26 mouse cellular contexts compared by ENCODE assay signal in genomic region chr3:156590612-156591011, GRCm38 (mm10). TPM values are rescaled to one million over a fixed set of nuclear protein-coding genes. Genes with fewer than 3 reads are reported as not detected.
A peak's percentile ranks its signal among the peaks of the same experiment; 100 is the strongest.
DNase-seq lines count a peak whose midpoint lies in the region; ATAC-seq and TF ChIP-seq lines count a peak whose summit lies in the region.
"Had no signal": no experiment of that assay in that cellular context is flagged by ENCODE, and none has a peak within 500 bp of the region (broad histone marks: within the 10 kb centered on the region; RNA-seq: fewer than 3 reads in every experiment).

No protein-coding gene starts in this region.

- no peaks in the 10 kb centered on the region for H3K36me3 ChIP-seq in forebrain, embryonic 13.5 days (ENCODE audit: poor library complexity, severe bottlenecking)
- H3K36me3 ChIP-seq in forebrain, embryonic 10.5 days (replicated peaks): no peaks in the 10 kb centered on the region
- no peaks in the 10 kb centered on the region for H3K36me3 ChIP-seq in forebrain, embryonic 15.5 days
- H3K36me3 ChIP-seq in forebrain, embryonic 12.5 days (replicated peaks): no peaks in the 10 kb centered on the region
- H3K36me3 ChIP-seq in forebrain, postnatal 0 days (ENCODE audit: insufficient read depth): no peaks in the 10 kb centered on the region
- H3K36me3 ChIP-seq: embryonic facial prominence, embryonic 13.5 days; embryonic facial prominence, embryonic 15.5 days; G1E had no signal

- H3K27ac ChIP-seq in forebrain, embryonic 13.5 days: no peak overlapping the region
- no peak overlapping the region for H3K27ac ChIP-seq in forebrain, embryonic 10.5 days
- H3K27ac ChIP-seq in forebrain, embryonic 15.5 days (replicated peaks): no peak overlapping the region
- no peak overlapping the region for H3K27ac ChIP-seq in forebrain, embryonic 12.5 days
- H3K27ac ChIP-seq in forebrain, postnatal 0 days (ENCODE audit: low read depth, low read length): no peak overlapping the region
- H3K27ac ChIP-seq: embryonic facial prominence, embryonic 13.5 days; embryonic facial prominence, embryonic 15.5 days had no signal

- no peaks in the 10 kb centered on the region for H3K27me3 ChIP-seq in forebrain, embryonic 13.5 days
- H3K27me3 ChIP-seq in forebrain, embryonic 10.5 days (ENCODE audit: poor library complexity, severe bottlenecking): no peaks in the 10 kb centered on the region
- no peaks in the 10 kb centered on the region for H3K27me3 ChIP-seq in forebrain, embryonic 15.5 days
- H3K27me3 ChIP-seq in forebrain, embryonic 12.5 days: no peaks in the 10 kb centered on the region
- no peaks in the 10 kb centered on the region for H3K27me3 ChIP-seq in forebrain, postnatal 0 days (ENCODE audit: insufficient read depth, low read length)
- H3K27me3 ChIP-seq: CH12.LX; embryonic facial prominence, embryonic 13.5 days; embryonic facial prominence, embryonic 15.5 days; Patski had no signal

- H3K9me3 ChIP-seq in forebrain, embryonic 13.5 days (replicated peaks): no peaks in the 10 kb centered on the region
- H3K9me3 ChIP-seq in forebrain, embryonic 10.5 days: no peaks in the 10 kb centered on the region
- no peaks in the 10 kb centered on the region for H3K9me3 ChIP-seq in forebrain, embryonic 15.5 days
- H3K9me3 ChIP-seq in forebrain, embryonic 12.5 days: no peaks in the 10 kb centered on the region
- no peaks in the 10 kb centered on the region for H3K9me3 ChIP-seq in forebrain, postnatal 0 days (ENCODE audit: low read length)
- H3K9me3 ChIP-seq: embryonic facial prominence, embryonic 13.5 days; embryonic facial prominence, embryonic 15.5 days had no signal

- no peak overlapping the region for H3K4me2 ChIP-seq in forebrain, embryonic 13.5 days
- H3K4me2 ChIP-seq in forebrain, embryonic 15.5 days (replicated peaks): no peak overlapping the region
- H3K4me2 ChIP-seq in forebrain, embryonic 12.5 days: no peak overlapping the region
- H3K4me2 ChIP-seq in forebrain, postnatal 0 days (ENCODE audit: low read depth): no peak overlapping the region
- H3K4me2 ChIP-seq: embryonic facial prominence, embryonic 13.5 days; embryonic facial prominence, embryonic 15.5 days had no signal

- no peak overlapping the region for H3K9ac ChIP-seq in forebrain, embryonic 13.5 days
- no peak overlapping the region for H3K9ac ChIP-seq in forebrain, embryonic 15.5 days (replicated peaks)
- H3K9ac ChIP-seq in forebrain, embryonic 12.5 days: no peak overlapping the region
- H3K9ac ChIP-seq in forebrain, postnatal 0 days: no peak overlapping the region
- H3K9ac ChIP-seq: embryonic facial prominence, embryonic 13.5 days; embryonic facial prominence, embryonic 15.5 days had no signal

- no peak overlapping the region for H3K4me3 ChIP-seq in forebrain, embryonic 13.5 days
- no peak overlapping the region for H3K4me3 ChIP-seq in forebrain, embryonic 10.5 days
- H3K4me3 ChIP-seq in forebrain, embryonic 15.5 days: no peak overlapping the region
- H3K4me3 ChIP-seq in forebrain, embryonic 12.5 days (replicated peaks): no peak overlapping the region
- H3K4me3 ChIP-seq in forebrain, postnatal 0 days (ENCODE audit: low read depth, low read length): no peak overlapping the region
- H3K4me3 ChIP-seq: embryonic facial prominence, embryonic 13.5 days; embryonic facial prominence, embryonic 15.5 days; erythroblast, embryonic 14.5 days had no signal

- TF ChIP-seq CTCF in forebrain, postnatal 0 days (IDR thresholded peaks at IDR 0.05; ENCODE audit: low read depth): no peak

- peaks cover 6% of the 10 kb centered on the region for H3K4me1 ChIP-seq in forebrain, embryonic 13.5 days
- H3K4me1 ChIP-seq in forebrain, embryonic 10.5 days: no peaks in the 10 kb centered on the region; the same call in 1 of the 2 replicates
- peaks cover 7% of the 10 kb centered on the region for H3K4me1 ChIP-seq in forebrain, embryonic 15.5 days
- no peaks in the 10 kb centered on the region for H3K4me1 ChIP-seq in forebrain, embryonic 12.5 days
- H3K4me1 ChIP-seq in forebrain, postnatal 0 days (ENCODE audit: insufficient read depth): no peaks in the 10 kb centered on the region
- H3K4me1 ChIP-seq: embryonic facial prominence, embryonic 13.5 days; embryonic facial prominence, embryonic 15.5 days had no signal

- WGBS in forebrain, embryonic 13.5 days: 72% methylated on average over 4 of the region's 4 CpGs
- 96% methylated on average over 4 of the region's 4 CpGs for WGBS in forebrain, embryonic 10.5 days
- whole genome bisulfite sequencing in forebrain, embryonic 15.5 days: 50% methylated on average over 4 of the region's 4 CpGs
- 82% methylated on average over 4 of the region's 4 CpGs for WGBS in forebrain, embryonic 12.5 days
- WGBS in forebrain, postnatal 0 days: 61% methylated on average over 4 of the region's 4 CpGs

- ATAC-seq in forebrain, embryonic 13.5 days: peak; percentile 87
- ATAC-seq in forebrain, embryonic 15.5 days (replicated peaks): peak; percentile 91
- ATAC-seq in forebrain, embryonic 12.5 days (ENCODE audit: low FRiP score): no peak
- peak; percentile 80 for ATAC-seq in forebrain, postnatal 0 days
- no peak for ATAC-seq in megakaryocyte-erythroid progenitor cell, adult 5-6 weeks (replicated peaks; ENCODE audit: low FRiP score, low TSS enrichment, poor library complexity, severe bottlenecking)
- ATAC-seq: activated CD4-positive, CD25-positive, alpha-beta regulatory T cell, adult 4 months; CD4-positive, CD25-positive, alpha-beta regulatory T cell, adult 4 months; Patski had no signal

- no peak for DNase-seq in forebrain, embryonic 10.5 days (ENCODE audit: extremely low spot score, low spot score)
- peak; percentile 29 for DNase-seq in forebrain, postnatal 0 days
- DNase-seq: adrenal gland, adult 8-10 months; adrenal gland, postnatal 14 days; adrenal gland, postnatal 36 days; B cell, adult 2 months; cerebellum, adult 11 months; cerebellum, adult 18-20 months; cerebellum, adult 8-10 months; cerebellum, adult 9-11 months; cerebellum, postnatal 14 days; cerebellum, postnatal 36 days; embryo, embryonic 11 days had no signal

RNA-seq across cellular contexts. Expression of gene Negr1, which starts 29.0 kb away (rescaled TPM):
- 22.5 and 26.6 TPM in 2 replicates for polyA plus RNA-seq in forebrain, embryonic 13.5 days (2015; fragmentation: Nextera tagmentation; extraction: Ambion mirVana)
- polyA plus RNA-seq in forebrain, embryonic 10.5 days (2016; fragmentation: Nextera tagmentation; extraction: Ambion mirVana): 1.5 and 2.1 TPM in 2 replicates
- 39.3 and 40.4 TPM in 2 replicates for polyA plus RNA-seq in forebrain, embryonic 15.5 days (2015; fragmentation: Nextera tagmentation; extraction: Ambion mirVana)
- polyA plus RNA-seq in forebrain, embryonic 12.5 days (2016; fragmentation: Nextera tagmentation; extraction: Ambion mirVana): 13.8 and 16.2 TPM in 2 replicates
- total RNA-seq in forebrain, postnatal 0 days (2014; rRNA removed): 145 and 205 TPM in 2 replicates
- 43.9 and 65.0 TPM in 2 replicates for polyA plus RNA-seq in forebrain, postnatal 0 days (2015; fragmentation: Nextera tagmentation; extraction: Ambion mirVana)
- not detected in 2 replicates for total RNA-seq in megakaryocyte-erythroid progenitor cell, adult 5-6 weeks (2014; fragmentation: Nextera tagmentation)
- not detected in 2 replicates for total RNA-seq in megakaryocyte-erythroid progenitor cell, adult 5-6 weeks (2017)
- total RNA-seq: CH12.LX; common myeloid progenitor, adult 5-6 weeks had no signal
- polyA plus RNA-seq: CD4-positive, CD25-positive, alpha-beta regulatory T cell, adult 4 months; G1E had no signal

Comparison
In these comparisons a context has a peak if more than half of its experiments do, and no peak if none do; other contexts are left out.
1. ATAC-seq: peak in forebrain, embryonic 13.5 days (single experiment), forebrain, embryonic 15.5 days (single experiment) and forebrain, postnatal 0 days (single experiment); none in forebrain, embryonic 12.5 days (single experiment) and megakaryocyte-erythroid progenitor cell, adult 5-6 weeks (single experiment).